Mouse (Mus musculus) ovary, postnatal 14 days (tissue): ENCODE measurements around the gene Vmn2r6.
"Not testable (repeated sequence)": the region's sequence is repeated elsewhere in the genome, so short reads cannot be mapped to it uniquely, and the experiment has no call there.

Experiments used
- DNase-seq: peaks from one replicate; pipeline ENCODE4 v3.0.0; 2022; ENCODE audit warnings: low spot score

Vmn2r6 gene

GRCm38 (mm10) chr3:64565730-64566129 lies at the start of gene Vmn2r6:
Gene Vmn2r6, minus strand, starts transcription at chr3:64565830.
- DNase-seq = not testable (repeated sequence)

- no peak for DNase-seq
Measured at GRCm38 (mm10) chr3:64587618-64588017, 22.0 kb upstream of the Vmn2r6 start.

GRCm38 (mm10) chr3:64568793-64569192 lies 3.2 kb upstream of the Vmn2r6 start:
- DNase-seq = not testable (repeated sequence)

- DNase-seq = not testable (repeated sequence)
Measured at GRCm38 (mm10) chr3:64523585-64523984, 42.0 kb downstream of the Vmn2r6 start.

GRCm38 (mm10) chr3:64509742-64510141 lies 55.9 kb downstream of the Vmn2r6 start, which contains the start of gene Vmn2r5:
Gene Vmn2r5, minus strand, starts transcription at chr3:64509842.
- not testable (repeated sequence) for DNase-seq
